Mouse (Mus musculus): Measurements from ENCODE around the gene Tbcel. TPM values are rescaled to one million over a fixed set of nuclear protein-coding genes. Genes with fewer than 3 reads are reported as not detected.

Tbcel gene
- polyA plus RNA-seq, 1 experiment from 2014 or later = 5.3 TPM

DNA sequence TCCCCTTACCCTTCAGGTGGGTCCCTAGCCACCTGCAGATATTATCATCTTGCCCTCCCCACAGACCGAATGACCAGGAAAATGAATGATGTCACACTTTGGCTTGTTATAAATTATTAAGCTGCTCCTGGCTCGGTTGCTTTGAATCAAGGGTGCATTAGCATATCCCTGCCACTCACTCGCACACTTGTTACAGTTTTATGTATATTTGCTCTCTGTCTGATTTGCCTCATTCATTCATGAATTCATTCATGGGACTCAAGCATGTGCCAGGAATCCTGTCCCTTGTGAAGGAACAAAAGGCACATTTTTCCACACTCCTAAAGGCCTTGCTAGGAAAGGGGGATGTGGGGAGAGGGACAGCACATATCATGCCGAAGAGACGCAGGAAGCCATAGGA, 5.5 kb upstream of the Tbcel start:
- H3K4me2 ChIP-seq = no peak overlapping the region
- H3K9ac ChIP-seq (replicated peaks) = no peak overlapping the region
- H3K27me3 ChIP-seq = no peaks in the 10 kb centered on the region
- no peak overlapping the region for H3K27ac ChIP-seq
- H3K9me3 ChIP-seq = no peaks in the 10 kb centered on the region
- WGBS = 86% methylated on average over 5 of the region's 5 CpGs
- no peaks in the 10 kb centered on the region for H3K4me1 ChIP-seq (replicated peaks)
- ATAC-seq (ENCODE audit: insufficient number of reproducible peaks, insufficient read depth, low FRiP score, low TSS enrichment, low read depth) = no peak
- no peak overlapping the region for H3K4me3 ChIP-seq (replicated peaks)
- H3K36me3 ChIP-seq = no peaks in the 10 kb centered on the region

DNA sequence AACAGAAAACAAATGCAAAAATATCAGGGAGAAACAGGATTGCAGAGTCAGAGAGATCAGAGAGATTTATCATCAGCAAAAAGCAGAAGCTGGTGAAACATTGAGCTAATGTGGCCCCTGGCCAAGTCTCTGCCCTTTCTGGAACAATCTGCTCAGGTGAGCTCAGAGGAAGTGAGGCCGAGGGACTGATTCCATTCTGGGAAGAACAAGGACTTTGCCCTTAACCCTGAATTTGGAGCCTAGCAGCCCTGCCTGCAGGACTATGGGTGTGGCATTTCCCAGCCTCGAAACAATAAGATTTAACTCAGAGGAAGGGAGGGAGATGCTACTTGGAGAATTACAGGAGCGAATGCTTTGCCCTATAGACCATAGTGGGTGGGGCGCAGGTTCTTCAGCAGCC, 4.7 kb upstream of the Tbcel start:
- WGBS = 73% methylated on average over 4 of the region's 4 CpGs
- no peak overlapping the region for H3K27ac ChIP-seq

DNA sequence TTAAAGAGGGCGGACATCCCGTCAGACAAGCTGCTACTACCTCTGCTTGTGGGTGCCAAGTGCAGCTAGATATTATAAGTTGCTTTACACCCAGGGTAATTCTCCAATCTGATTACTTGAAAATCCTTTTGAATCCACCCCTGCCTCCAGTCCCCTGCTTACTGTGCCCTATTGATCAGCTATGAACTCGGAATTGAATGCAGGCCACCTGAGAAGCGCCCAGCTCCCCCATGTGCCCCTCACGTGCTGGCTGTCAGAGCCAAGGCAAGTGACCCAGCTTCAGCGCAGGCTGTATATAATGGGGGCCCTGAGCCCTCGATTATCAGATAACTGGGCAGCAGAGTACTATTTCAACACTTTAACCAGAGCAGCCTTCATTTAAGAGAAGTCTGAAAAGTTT, 626 bp upstream of the Tbcel start:
- Histone ChIP-seq H3K36me3 (no peaks in the 10 kb centered on the region), H3K9me3 (no peaks in the 10 kb centered on the region), H3K4me1 (replicated peaks) (0 out of 2 replicates have a peak, but pooled peaks cover 9% of the 10 kb centered on the region), H3K27ac (no peak overlapping the region), H3K27me3 (no peaks in the 10 kb centered on the region), H3K9ac (replicated peaks) (no peak overlapping the region), H3K4me2 (no peak overlapping the region), H3K4me3 (replicated peaks) (no peak overlapping the region)
- WGBS = 71% methylated on average over 7 of the region's 7 CpGs
- ATAC-seq (ENCODE audit: insufficient number of reproducible peaks, insufficient read depth, low FRiP score, low TSS enrichment, low read depth) = no peak

More for the DNA sequence above, 4.7 kb upstream of the Tbcel start:
- Histone ChIP-seq H3K4me1 (replicated peaks) (no peaks in the 10 kb centered on the region), H3K36me3 (no peaks in the 10 kb centered on the region), H3K4me3 (replicated peaks) (no peak overlapping the region), H3K9me3 (no peaks in the 10 kb centered on the region), H3K4me2 (no peak overlapping the region), H3K9ac (replicated peaks) (no peak overlapping the region), H3K27me3 (no peaks in the 10 kb centered on the region)
- no peak for ATAC-seq (ENCODE audit: insufficient number of reproducible peaks, insufficient read depth, low FRiP score, low TSS enrichment, low read depth)

DNA sequence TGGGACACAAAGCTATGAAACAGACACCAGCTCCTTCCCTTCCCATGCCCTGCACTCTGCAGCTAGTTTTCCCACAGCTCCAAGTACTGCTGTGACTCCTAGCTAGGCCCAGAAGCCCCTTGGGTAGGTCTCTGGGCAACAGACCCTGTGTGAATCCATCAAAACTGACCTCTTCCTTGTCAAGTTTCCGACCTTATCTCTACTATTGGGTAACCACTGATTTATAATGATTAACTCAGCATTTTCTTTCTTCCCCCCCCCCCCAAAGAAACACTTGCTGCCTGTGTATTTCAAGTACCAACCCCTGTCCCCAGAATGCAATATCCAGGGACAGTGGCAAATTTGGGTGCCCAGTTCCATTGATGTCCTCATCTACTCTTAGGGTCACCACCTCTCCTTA, 587 bp downstream of the Tbcel start:
- no peak for ATAC-seq (ENCODE audit: insufficient number of reproducible peaks, insufficient read depth, low FRiP score, low TSS enrichment, low read depth)
- H3K9me3 ChIP-seq = no peaks in the 10 kb centered on the region
- H3K27ac ChIP-seq = no peak overlapping the region
- no peaks in the 10 kb centered on the region for H3K27me3 ChIP-seq
- no peak overlapping the region for H3K9ac ChIP-seq (replicated peaks)
- H3K4me1 ChIP-seq (replicated peaks) = 0 out of 2 replicates have a peak, but pooled peaks cover 9% of the 10 kb centered on the region
- 69% methylated on average over 1 of the region's 1 CpGs for WGBS
- no peaks in the 10 kb centered on the region for H3K36me3 ChIP-seq
- no peak overlapping the region for H3K4me2 ChIP-seq
- no peak overlapping the region for H3K4me3 ChIP-seq (replicated peaks)

DNA sequence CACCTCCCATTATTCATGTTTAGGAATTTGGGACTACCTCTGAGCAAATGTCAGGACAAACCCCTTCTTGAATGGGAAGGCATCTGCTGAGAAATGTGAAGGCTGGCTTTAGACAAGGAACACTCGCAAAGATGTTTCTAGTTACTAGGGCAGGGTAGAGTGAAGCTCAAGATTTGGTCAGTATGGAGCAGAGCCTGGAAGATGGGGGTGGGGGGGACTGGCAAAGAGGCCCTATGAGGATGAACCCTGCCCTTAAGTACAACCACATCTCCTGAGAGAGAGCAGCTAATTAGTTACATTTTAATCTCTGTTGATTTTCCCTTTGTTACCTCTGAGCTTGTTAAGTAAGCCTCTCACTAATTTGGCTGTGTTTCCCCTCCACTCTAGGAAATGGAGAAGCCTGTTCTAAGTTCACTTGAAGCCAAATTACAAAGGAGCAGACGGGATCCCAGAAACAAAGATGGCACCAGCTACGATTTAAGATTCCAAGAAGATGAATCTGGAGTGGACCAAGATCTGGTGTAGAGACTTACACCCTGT, 2.6 kb downstream of the Tbcel start:
- H3K4me3 ChIP-seq (replicated peaks) = no peak overlapping the region
- no peaks in the 10 kb centered on the region for H3K9me3 ChIP-seq
- H3K36me3 ChIP-seq = no peaks in the 10 kb centered on the region
- no peak overlapping the region for H3K27ac ChIP-seq
- no peaks in the 10 kb centered on the region for H3K27me3 ChIP-seq
- no peak overlapping the region for H3K4me2 ChIP-seq
- H3K4me1 ChIP-seq (replicated peaks) = 0 out of 2 replicates have a peak, but pooled peaks cover 9% of the 10 kb centered on the region
- WGBS = 84% methylated on average over 3 of the region's 3 CpGs
- ATAC-seq (ENCODE audit: insufficient number of reproducible peaks, insufficient read depth, low FRiP score, low TSS enrichment, low read depth) = no peak
- H3K9ac ChIP-seq (replicated peaks) = no peak overlapping the region

DNA sequence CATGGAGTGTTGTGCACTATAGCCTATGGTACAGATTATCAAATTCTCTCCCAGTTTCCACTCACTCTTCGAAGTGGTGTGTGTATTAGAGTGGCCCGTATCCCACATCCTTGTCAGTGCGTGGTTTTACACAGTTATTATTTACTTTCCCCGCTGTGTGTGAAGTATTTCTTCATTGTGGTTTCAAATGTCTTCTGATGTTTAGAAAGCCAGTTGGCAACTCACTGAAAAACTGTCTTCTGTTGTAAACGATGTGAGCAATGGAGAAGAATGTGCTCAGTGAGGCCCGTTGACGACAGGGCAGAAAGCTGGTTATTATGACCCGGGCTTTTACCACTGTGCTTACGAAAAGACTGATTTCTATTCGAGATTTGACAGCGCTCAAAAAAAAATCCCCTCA, 3.0 kb downstream of the Tbcel start:
- Histone ChIP-seq H3K27ac (no peak overlapping the region), H3K9ac (replicated peaks) (no peak overlapping the region), H3K4me2 (no peak overlapping the region), H3K9me3 (no peaks in the 10 kb centered on the region), H3K36me3 (no peaks in the 10 kb centered on the region), H3K27me3 (no peaks in the 10 kb centered on the region), H3K4me3 (replicated peaks) (no peak overlapping the region), H3K4me1 (replicated peaks) (0 out of 2 replicates have a peak, but pooled peaks cover 9% of the 10 kb centered on the region)
- no peak for ATAC-seq (ENCODE audit: insufficient number of reproducible peaks, insufficient read depth, low FRiP score, low TSS enrichment, low read depth)
- WGBS = 75% methylated on average over 11 of the region's 11 CpGs

DNA sequence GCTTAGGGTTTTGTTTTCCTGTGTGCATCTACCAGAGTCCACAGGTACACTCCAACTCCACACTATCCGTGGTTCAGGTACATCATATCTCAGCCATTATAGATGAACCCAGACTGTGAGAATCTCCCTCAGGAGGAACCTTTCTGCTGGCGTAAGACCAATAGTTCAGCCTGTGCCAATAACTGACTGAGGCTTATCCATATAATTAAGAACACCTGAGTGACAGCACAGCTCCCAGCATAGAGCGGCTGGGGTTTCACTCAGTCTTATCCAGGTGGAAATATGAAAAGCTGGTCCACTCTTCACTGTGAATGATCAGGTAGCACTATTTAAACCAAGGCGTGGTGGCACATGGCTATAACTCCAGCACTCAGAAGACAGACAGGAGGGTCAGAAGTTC, 3.9 kb downstream of the Tbcel start:
- H3K27ac ChIP-seq = no peak overlapping the region
- no peaks in the 10 kb centered on the region for H3K36me3 ChIP-seq
- H3K4me1 ChIP-seq (replicated peaks) = 0 out of 2 replicates have a peak, but pooled peaks cover 9% of the 10 kb centered on the region
- H3K27me3 ChIP-seq = no peaks in the 10 kb centered on the region
- no peak overlapping the region for H3K4me2 ChIP-seq
- 46% methylated on average over 4 of the region's 4 CpGs for WGBS
- H3K9me3 ChIP-seq = no peaks in the 10 kb centered on the region
- H3K4me3 ChIP-seq (replicated peaks) = no peak overlapping the region
- no peak overlapping the region for H3K9ac ChIP-seq (replicated peaks)
- no peak for ATAC-seq (ENCODE audit: insufficient number of reproducible peaks, insufficient read depth, low FRiP score, low TSS enrichment, low read depth)

DNA sequence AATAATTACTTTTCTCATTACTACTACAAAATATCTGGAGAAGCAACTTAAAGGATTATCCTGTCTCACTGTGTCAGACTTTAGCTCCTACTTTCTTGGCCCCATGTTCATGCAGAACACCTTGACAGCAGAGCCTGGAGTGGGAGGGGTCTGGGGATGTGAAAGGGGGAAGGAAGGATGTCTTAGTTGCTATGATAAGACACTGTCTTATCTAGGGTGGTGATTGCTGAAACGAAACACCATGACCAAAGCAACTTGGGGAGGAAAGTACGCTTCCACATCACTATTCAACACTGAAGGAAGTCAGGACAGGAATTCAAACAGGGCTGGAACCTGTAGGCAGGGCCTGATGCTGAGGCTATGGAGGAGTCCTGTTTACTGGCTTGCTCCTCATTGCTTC, 11.3 kb downstream of the Tbcel start:
- no peak overlapping the region for H3K9ac ChIP-seq (replicated peaks)
- H3K9me3 ChIP-seq = peaks cover 12% of the 10 kb centered on the region; the same call in 1 of the 2 replicates
- H3K4me2 ChIP-seq = no peak overlapping the region
- 80% methylated on average over 2 of the region's 2 CpGs for WGBS
- H3K27me3 ChIP-seq = no peaks in the 10 kb centered on the region
- no peak for ATAC-seq (ENCODE audit: insufficient number of reproducible peaks, insufficient read depth, low FRiP score, low TSS enrichment, low read depth)
- H3K4me1 ChIP-seq (replicated peaks) = no peaks in the 10 kb centered on the region
- no peaks in the 10 kb centered on the region for H3K36me3 ChIP-seq
- no peak overlapping the region for H3K27ac ChIP-seq
- no peak overlapping the region for H3K4me3 ChIP-seq (replicated peaks)

DNA sequence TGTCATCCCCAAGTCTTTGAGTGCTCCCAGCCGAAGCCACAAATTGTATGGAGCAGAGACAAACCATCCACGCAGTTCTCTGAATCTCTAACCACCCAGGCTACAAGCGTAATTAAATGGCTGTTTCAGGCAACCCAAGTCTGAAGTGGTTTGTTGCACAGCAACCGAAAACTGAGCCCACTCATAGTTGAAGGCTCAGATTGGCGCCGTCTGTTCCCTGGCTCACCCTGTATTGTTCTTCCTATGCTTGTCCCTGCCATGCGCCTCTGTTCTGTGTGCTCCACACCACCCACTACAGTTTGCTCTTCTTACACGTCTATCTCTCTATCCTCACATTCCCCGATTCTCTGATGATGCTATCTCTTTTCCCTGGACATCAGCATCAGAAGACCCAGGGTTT, 15.8 kb downstream of the Tbcel start:
- no peaks in the 10 kb centered on the region for H3K4me1 ChIP-seq (replicated peaks)

DNA sequence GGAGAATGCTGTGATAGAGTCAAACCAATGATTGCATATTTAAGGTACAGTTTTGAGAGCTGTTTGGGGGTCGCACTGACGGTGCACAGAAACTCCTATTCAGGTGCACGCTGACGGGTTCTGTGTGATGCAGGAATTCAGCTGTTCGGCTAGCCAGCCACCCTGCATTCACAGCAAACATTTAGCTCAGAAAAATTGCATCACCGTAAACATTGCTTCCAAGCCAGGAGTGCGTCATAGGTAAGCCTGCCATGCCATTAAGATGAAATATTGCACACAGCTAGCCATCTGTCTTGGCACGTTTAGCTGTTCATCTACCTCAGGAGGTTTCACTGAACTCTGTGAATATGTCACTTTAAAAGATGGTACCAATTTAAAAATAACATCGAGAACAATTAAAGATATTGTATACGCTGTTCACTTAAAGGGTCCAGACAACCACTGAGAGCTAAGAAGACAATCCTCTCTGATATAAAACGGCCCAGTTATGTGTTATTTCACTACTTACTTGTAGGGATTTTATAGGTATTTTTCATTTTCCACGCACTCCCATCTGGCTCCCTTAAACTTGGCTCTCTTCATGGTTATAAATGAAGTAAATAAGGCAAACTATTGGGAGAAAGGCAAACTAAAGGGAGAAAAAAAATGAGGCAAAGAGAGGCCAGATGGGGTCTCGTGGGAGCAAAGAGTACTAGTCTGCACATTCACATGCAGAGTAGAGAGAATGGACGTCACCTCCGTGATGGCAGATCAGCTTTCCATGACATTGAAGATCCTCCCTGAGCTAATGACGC, 16.8 kb downstream of the Tbcel start:
- ATAC-seq (ENCODE audit: insufficient number of reproducible peaks, insufficient read depth, low FRiP score, low TSS enrichment, low read depth) = no peak
- Histone ChIP-seq H3K36me3 (no peaks in the 10 kb centered on the region), H3K9me3 (no peaks in the 10 kb centered on the region), H3K4me1 (replicated peaks) (no peaks in the 10 kb centered on the region), H3K27ac (no peak overlapping the region), H3K4me2 (no peak overlapping the region), H3K27me3 (no peaks in the 10 kb centered on the region), H3K9ac (replicated peaks) (no peak overlapping the region), H3K4me3 (replicated peaks) (no peak overlapping the region)
- 83% methylated on average over 16 of the region's 16 CpGs for WGBS

More for the DNA sequence above, 15.8 kb downstream of the Tbcel start:
- Histone ChIP-seq H3K36me3 (no peaks in the 10 kb centered on the region), H3K9ac (replicated peaks) (no peak overlapping the region), H3K4me3 (replicated peaks) (no peak overlapping the region), H3K27me3 (no peaks in the 10 kb centered on the region), H3K27ac (no peak overlapping the region), H3K9me3 (peaks cover 6% of the 10 kb centered on the region; the same call in 1 of the 2 replicates), H3K4me2 (no peak overlapping the region)
- 85% methylated on average over 9 of the region's 9 CpGs for WGBS
- no peak for ATAC-seq (ENCODE audit: insufficient number of reproducible peaks, insufficient read depth, low FRiP score, low TSS enrichment, low read depth)

DNA sequence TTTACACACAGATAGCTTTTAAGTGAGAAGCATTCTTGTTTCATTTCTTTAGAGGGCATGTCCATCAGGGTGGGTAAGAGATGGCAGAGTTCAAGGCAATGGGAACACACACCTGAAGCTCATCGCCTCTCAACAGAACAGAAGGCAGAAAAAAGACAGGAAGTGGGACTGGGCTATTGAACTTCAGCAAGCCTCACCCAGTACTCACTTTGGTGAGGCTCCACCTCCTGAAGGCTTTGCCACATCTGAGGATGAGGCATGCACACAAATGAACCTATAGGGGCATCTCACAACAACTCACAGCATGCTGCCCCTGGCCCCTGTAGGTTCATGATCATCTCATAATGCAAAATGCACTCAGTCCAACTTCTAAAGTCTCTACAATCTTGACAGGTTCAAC, 19.5 kb downstream of the Tbcel start:
- ATAC-seq (ENCODE audit: insufficient number of reproducible peaks, insufficient read depth, low FRiP score, low TSS enrichment, low read depth) = no peak
- H3K9ac ChIP-seq (replicated peaks) = no peak overlapping the region
- H3K4me3 ChIP-seq (replicated peaks) = no peak overlapping the region
- no peak overlapping the region for H3K4me2 ChIP-seq
- WGBS = 92% methylated on average over 1 of the region's 1 CpGs
- H3K36me3 ChIP-seq = no peaks in the 10 kb centered on the region
- no peak overlapping the region for H3K27ac ChIP-seq
- no peaks in the 10 kb centered on the region for H3K27me3 ChIP-seq
- no peaks in the 10 kb centered on the region for H3K9me3 ChIP-seq
- no peaks in the 10 kb centered on the region for H3K4me1 ChIP-seq (replicated peaks)

DNA sequence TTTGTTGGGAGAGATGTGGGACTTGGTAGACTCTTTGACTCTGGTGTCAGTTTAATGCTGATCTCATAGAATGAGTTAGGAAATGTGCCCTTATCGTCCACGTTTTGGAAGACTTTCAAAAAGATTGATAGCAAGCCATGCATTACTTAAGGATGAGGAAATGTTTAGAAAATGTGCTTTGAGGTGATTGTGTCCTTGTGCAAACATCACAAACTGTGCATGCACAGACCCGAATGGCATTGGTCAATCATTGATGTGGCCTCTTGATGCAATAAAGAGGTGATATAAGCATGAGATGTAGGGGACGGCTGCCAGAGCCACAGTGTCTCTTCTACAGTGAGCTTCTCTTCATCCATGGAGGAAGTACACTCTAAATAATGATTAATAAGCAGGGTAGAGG, 20.7 kb downstream of the Tbcel start:
- Histone ChIP-seq H3K9ac (replicated peaks) (no peak overlapping the region), H3K9me3 (no peaks in the 10 kb centered on the region), H3K36me3 (no peaks in the 10 kb centered on the region), H3K4me3 (replicated peaks) (no peak overlapping the region), H3K27ac (no peak overlapping the region), H3K27me3 (no peaks in the 10 kb centered on the region), H3K4me2 (no peak overlapping the region), H3K4me1 (replicated peaks) (no peaks in the 10 kb centered on the region)
- ATAC-seq (ENCODE audit: insufficient number of reproducible peaks, insufficient read depth, low FRiP score, low TSS enrichment, low read depth) = no peak
- WGBS = 85% methylated on average over 4 of the region's 4 CpGs
